Mouse (Mus musculus): ENCODE results near the gene Slc30a1.

GRCm38 (mm10) chr1:191856886-191857651, 49.5 kb upstream of the Slc30a1 start:
- TF ChIP-seq GATA1 (IDR thresholded peaks at IDR 0.05; ENCODE audit: borderline replicate concordance, low read length) (no peak), FLI1 (IDR thresholded peaks at IDR 0.05; ENCODE audit: low read length) (no peak)
